Mouse (Mus musculus) bone marrow macrophage, adult 2 months (primary cell): ENCODE measurements around the gene Ak1. TPM values are rescaled to one million over a fixed set of nuclear protein-coding genes. Genes with fewer than 3 reads are reported as not detected.

Experiments
- H3K27ac ChIP-seq: 2 replicates; pipeline ENCODE4 v1.5.1; 2012; ENCODE audit warnings: low read depth, low read length; ENCODE audit not compliant: insufficient read depth
- H3K4me1 ChIP-seq: 2 replicates; pipeline ENCODE4 v1.6.1; 2012; ENCODE audit warnings: low read length; ENCODE audit not compliant: control insufficient read depth, insufficient read depth
- H3K4me3 ChIP-seq: 2 replicates; pipeline ENCODE4 v1.5.1; 2012; ENCODE audit warnings: mild to moderate bottlenecking, low read length, moderate library complexity; ENCODE audit not compliant: insufficient read depth
- CTCF ChIP-seq: IDR thresholded peaks from 2 replicates; pipeline ENCODE4 v1.5.1; 2012; ENCODE audit warnings: low read depth, mild to moderate bottlenecking, low read length, moderate library complexity
- POLR2A ChIP-seq: IDR thresholded peaks from 2 replicates; pipeline ENCODE4 v1.6.1; 2012; ENCODE audit warnings: mild to moderate bottlenecking, low read depth, low read length, borderline replicate concordance
- polyA plus RNA-seq: library from polyadenylated mRNA; stranded (reverse); fragments of >200 nt; gene quantifications from 2 replicates; pipeline ENCODE4 v1.2.4, GENCODE M21; 2012; ENCODE audit not compliant: missing spikeins, insufficient read depth, insufficient read length

Ak1 gene
- polyA plus RNA-seq, 1 experiment: 4.1 TPM

GRCm38 (mm10) chr2:32647366-32647765 is 25.8 kb downstream of the Ak1 start:
- TF ChIP-seq POLR2A: no peak
- TF ChIP-seq CTCF: no peak
- H3K4me3 ChIP-seq: peak overlapping the region; percentile 68
- peak overlapping the region; percentile 59 for H3K27ac ChIP-seq
- peaks cover 12% of the 10 kb centered on the region for H3K4me1 ChIP-seq

GRCm38 (mm10) chr2:32653764-32654163 is 32.2 kb downstream of the Ak1 start:
- no peak for TF ChIP-seq POLR2A
- TF ChIP-seq CTCF: no peak
- Histone ChIP-seq H3K4me1 (peaks cover 5% of the 10 kb centered on the region; the same call in 1 of the 2 replicates), H3K27ac (no peak overlapping the region), H3K4me3 (no peak overlapping the region)

GRCm38 (mm10) chr2:32654743-32655393 is 33.3 kb downstream of the Ak1 start:
- H3K4me1 ChIP-seq: peaks cover 5% of the 10 kb centered on the region; the same call in 1 of the 2 replicates
- no peak overlapping the region for H3K4me3 ChIP-seq
- H3K27ac ChIP-seq: no peak overlapping the region
- no peak for TF ChIP-seq CTCF
- TF ChIP-seq POLR2A: no peak

- TF ChIP-seq CTCF (no peak), POLR2A (no peak)
- no peak overlapping the region for H3K4me3 ChIP-seq
- H3K4me1 ChIP-seq: peaks cover 5% of the 10 kb centered on the region; the same call in 1 of the 2 replicates
- no peak overlapping the region for H3K27ac ChIP-seq
Measured at GRCm38 (mm10) chr2:32655394-32655744, 33.8 kb downstream of the Ak1 start.

- no peak for TF ChIP-seq POLR2A
- TF ChIP-seq CTCF: no peak
Measured at GRCm38 (mm10) chr2:32655826-32656225, 34.3 kb downstream of the Ak1 start.

GRCm38 (mm10) chr2:32658873-32659272 is 37.3 kb downstream of the Ak1 start:
- Histone ChIP-seq H3K4me3 (no peak overlapping the region), H3K4me1 (peaks cover 5% of the 10 kb centered on the region; the same call in 1 of the 2 replicates), H3K27ac (no peak overlapping the region)
- TF ChIP-seq POLR2A: no peak
- no peak for TF ChIP-seq CTCF

More at GRCm38 (mm10) chr2:32655826-32656225, 34.3 kb downstream of the Ak1 start:
- Histone ChIP-seq H3K4me1 (peaks cover 5% of the 10 kb centered on the region; the same call in 1 of the 2 replicates), H3K4me3 (no peak overlapping the region), H3K27ac (no peak overlapping the region)

GRCm38 (mm10) chr2:32661509-32662107 is 40.0 kb downstream of the Ak1 start:
- H3K27ac ChIP-seq: no peak overlapping the region
- TF ChIP-seq CTCF (no peak), POLR2A (no peak)
- H3K4me1 ChIP-seq: peaks cover 4% of the 10 kb centered on the region; the same call in 1 of the 2 replicates
- H3K4me3 ChIP-seq: no peak overlapping the region

- TF ChIP-seq POLR2A (no peak), CTCF (no peak)
- H3K4me1 ChIP-seq: peaks cover 4% of the 10 kb centered on the region; the same call in 1 of the 2 replicates
- no peak overlapping the region for H3K4me3 ChIP-seq
- H3K27ac ChIP-seq: no peak overlapping the region
Measured at GRCm38 (mm10) chr2:32662291-32662690, 40.7 kb downstream of the Ak1 start.

- Histone ChIP-seq H3K4me1 (peaks cover 4% of the 10 kb centered on the region; the same call in 1 of the 2 replicates), H3K4me3 (no peak overlapping the region), H3K27ac (no peak overlapping the region)
- no peak for TF ChIP-seq POLR2A
- no peak for TF ChIP-seq CTCF
Measured at GRCm38 (mm10) chr2:32665345-32665744, 43.8 kb downstream of the Ak1 start.

GRCm38 (mm10) chr2:32665853-32666252 is 44.3 kb downstream of the Ak1 start:
- H3K4me1 ChIP-seq: peaks cover 4% of the 10 kb centered on the region; the same call in 1 of the 2 replicates
- no peak overlapping the region for H3K27ac ChIP-seq
- no peak overlapping the region for H3K4me3 ChIP-seq
- TF ChIP-seq CTCF (no peak), POLR2A (no peak)
